Mouse (Mus musculus): ENCODE measurements around the gene Ddx49. TPM values are rescaled to one million over a fixed set of nuclear protein-coding genes. Genes with fewer than 3 reads are reported as not detected.

The Ddx49 gene
- polyA plus RNA-seq, 1 experiment from 2014 or later = 52.7 TPM

DNA sequence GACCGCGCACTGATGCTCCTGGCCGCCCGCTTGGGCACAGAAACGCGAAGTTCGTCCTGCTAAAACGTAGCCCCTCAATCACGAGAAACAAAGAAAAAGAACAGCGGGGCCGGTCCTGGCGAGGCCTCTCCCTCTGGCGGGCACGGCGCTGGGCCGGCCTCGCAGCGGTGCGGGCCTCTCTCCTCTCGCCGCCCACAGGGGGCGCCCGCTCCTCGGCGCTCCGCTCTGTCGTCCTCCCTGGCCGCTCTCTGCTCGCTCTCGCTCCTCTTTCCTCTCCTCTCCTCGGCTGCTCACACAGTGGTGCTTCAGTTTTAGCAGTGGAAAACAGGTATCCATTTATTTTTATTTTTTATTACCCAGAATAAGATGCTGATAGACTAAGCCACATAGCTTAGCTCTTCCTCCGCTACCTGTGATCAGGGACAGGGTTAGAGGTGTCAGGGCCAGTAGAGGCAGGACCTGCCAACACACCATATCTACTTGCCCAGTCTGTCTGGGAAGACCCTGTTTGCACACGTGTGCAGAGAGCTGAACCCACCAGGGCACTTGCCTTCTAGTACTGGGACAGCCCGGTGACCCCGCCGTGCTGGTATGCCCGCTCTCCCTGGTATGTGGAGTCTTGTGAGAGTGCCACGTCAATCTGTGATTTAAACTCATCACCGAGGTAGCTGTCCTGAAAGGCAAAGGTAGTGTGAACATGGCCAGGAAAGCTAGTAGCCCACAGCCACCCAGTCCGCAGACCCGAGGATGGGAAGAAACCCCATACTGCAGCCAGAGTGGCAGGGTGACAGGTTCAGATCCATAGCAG lies 30.0 kb upstream of the Ddx49 start:
- H3K36me3 ChIP-seq = peaks cover 65% of the 10 kb centered on the region
- H3K27ac ChIP-seq = 0 out of 2 replicates have a peak overlapping the region, but pooled peaks have one; percentile 50
- peaks cover 33% of the 10 kb centered on the region for H3K4me1 ChIP-seq
- no peak overlapping the region for H3K9ac ChIP-seq
- ATAC-seq (ENCODE audit: insufficient number of reproducible peaks, low FRiP score, low TSS enrichment, low read depth) = peak; percentile 60; the same call in 1 of the 2 replicates
- no peak overlapping the region for H3K4me3 ChIP-seq
- H3K9me3 ChIP-seq = no peaks in the 10 kb centered on the region
- WGBS = 30% methylated on average over 38 of the region's 41 CpGs
- H3K4me2 ChIP-seq = 0 out of 2 replicates have a peak overlapping the region, but pooled peaks have one; percentile 0
- 0 out of 2 replicates have a peak, but pooled peaks cover 10% of the 10 kb centered on the region for H3K27me3 ChIP-seq

DNA sequence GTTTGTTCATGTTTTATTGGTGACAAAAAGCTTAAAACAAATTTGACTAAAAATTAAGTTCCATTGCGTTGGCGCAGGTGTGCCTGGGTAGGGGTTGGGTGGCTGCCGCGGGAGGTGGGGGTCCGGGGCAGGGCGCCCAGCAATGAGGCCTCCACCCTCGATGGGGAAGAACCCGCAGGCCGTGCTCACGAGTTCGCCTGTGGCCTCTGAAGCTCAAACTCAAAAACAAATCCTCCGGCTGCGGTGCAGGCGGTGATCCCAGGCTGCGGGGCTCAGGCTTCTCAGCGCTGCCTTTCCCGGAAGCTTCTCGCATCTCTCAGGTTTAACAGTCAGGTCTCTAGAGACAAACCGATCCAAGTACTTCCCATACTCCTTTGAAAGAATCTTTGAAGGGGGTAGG lies 29.2 kb upstream of the Ddx49 start:
- Histone ChIP-seq H3K27me3 (0 out of 2 replicates have a peak, but pooled peaks cover 10% of the 10 kb centered on the region), H3K9me3 (no peaks in the 10 kb centered on the region), H3K36me3 (peaks cover 60% of the 10 kb centered on the region), H3K27ac (no peak overlapping the region), H3K4me1 (peaks cover 33% of the 10 kb centered on the region), H3K4me3 (no peak overlapping the region), H3K9ac (no peak overlapping the region), H3K4me2 (no peak overlapping the region)
- 76% methylated on average over 19 of the region's 19 CpGs for WGBS
- ATAC-seq (ENCODE audit: insufficient number of reproducible peaks, low FRiP score, low TSS enrichment, low read depth) = no peak

GRCm38 (mm10) chr8:70330741-70331364 lies 28.6 kb upstream of the Ddx49 start:
- 38% methylated on average over 53 of the region's 53 CpGs for WGBS
- Histone ChIP-seq H3K9me3 (no peaks in the 10 kb centered on the region), H3K36me3 (peaks cover 56% of the 10 kb centered on the region), H3K4me3 (peak overlapping the region; percentile 11), H3K27ac (no peak overlapping the region), H3K9ac (no peak overlapping the region), H3K4me2 (peak overlapping the region; percentile 36), H3K4me1 (peaks cover 33% of the 10 kb centered on the region), H3K27me3 (0 out of 2 replicates have a peak, but pooled peaks cover 10% of the 10 kb centered on the region)
- peak; percentile 73 for ATAC-seq (ENCODE audit: insufficient number of reproducible peaks, low FRiP score, low TSS enrichment, low read depth)

- Histone ChIP-seq H3K9me3 (no peaks in the 10 kb centered on the region), H3K4me2 (peak overlapping the region; percentile 36), H3K36me3 (peaks cover 52% of the 10 kb centered on the region), H3K4me1 (peaks cover 33% of the 10 kb centered on the region), H3K4me3 (peak overlapping the region; percentile 11), H3K27me3 (0 out of 2 replicates have a peak, but pooled peaks cover 10% of the 10 kb centered on the region), H3K27ac (no peak overlapping the region), H3K9ac (no peak overlapping the region)
- WGBS = 13% methylated on average over 45 of the region's 45 CpGs
- ATAC-seq (ENCODE audit: insufficient number of reproducible peaks, low FRiP score, low TSS enrichment, low read depth) = 0 out of 2 replicates have a peak, but pooled peaks have one; percentile 2
Observed at GRCm38 (mm10) chr8:70329835-70330740, 27.8 kb upstream of the Ddx49 start.

- H3K9ac ChIP-seq = no peak within 1 kb of the TSS
- H3K36me3 ChIP-seq = peaks cover 51% of the 10 kb centered on the region
- H3K27ac ChIP-seq = no peak within 1 kb of the TSS
Observed at GRCm38 (mm10) chr8:70329124-70329834, 27.0 kb upstream of the Ddx49 start, which contains the start of gene Gdf1. Gene Gdf1 (plus strand): TSS chr8:70329817.

DNA sequence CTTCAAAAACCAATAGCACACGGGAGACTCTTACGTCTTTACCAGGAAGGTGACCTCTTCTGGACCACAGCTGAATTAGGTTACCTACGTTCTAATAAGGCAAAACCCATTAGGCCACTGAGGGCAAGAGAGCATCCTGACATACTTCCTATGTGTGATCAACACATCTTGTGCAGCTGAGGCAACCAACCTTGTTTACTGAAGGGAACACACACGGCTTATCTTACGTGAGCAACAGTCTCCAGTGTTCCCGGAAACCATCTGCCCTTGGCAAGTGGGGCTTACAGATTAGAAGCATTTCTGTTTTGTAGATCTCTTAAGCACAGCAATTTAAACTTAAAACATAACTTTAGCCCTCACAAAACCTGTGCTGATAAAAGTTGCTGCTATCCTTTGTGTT lies 25.2 kb upstream of the Ddx49 start:
- Histone ChIP-seq H3K4me1 (peaks cover 34% of the 10 kb centered on the region), H3K4me3 (no peak overlapping the region), H3K4me2 (no peak overlapping the region), H3K27ac (no peak overlapping the region), H3K9me3 (no peaks in the 10 kb centered on the region), H3K9ac (no peak overlapping the region), H3K36me3 (peaks cover 49% of the 10 kb centered on the region), H3K27me3 (0 out of 2 replicates have a peak, but pooled peaks cover 10% of the 10 kb centered on the region)
- ATAC-seq (ENCODE audit: insufficient number of reproducible peaks, low FRiP score, low TSS enrichment, low read depth) = no peak
- 89% methylated on average over 6 of the region's 6 CpGs for WGBS

More at GRCm38 (mm10) chr8:70329124-70329834, 27.0 kb upstream of the Ddx49 start, which contains the start of gene Gdf1:
- 30% methylated on average over 14 of the region's 14 CpGs for WGBS
- no peak for ATAC-seq (ENCODE audit: insufficient number of reproducible peaks, low FRiP score, low TSS enrichment, low read depth)
- Histone ChIP-seq H3K4me3 (peak within 1 kb of the TSS; percentile 11), H3K27me3 (0 out of 2 replicates have a peak, but pooled peaks cover 10% of the 10 kb centered on the region), H3K4me1 (peaks cover 33% of the 10 kb centered on the region), H3K4me2 (peak within 1 kb of the TSS; percentile 36), H3K9me3 (no peaks in the 10 kb centered on the region)

GRCm38 (mm10) chr8:70323716-70324115 lies 21.4 kb upstream of the Ddx49 start:
- Histone ChIP-seq H3K36me3 (peaks cover 54% of the 10 kb centered on the region), H3K27me3 (no peaks in the 10 kb centered on the region), H3K4me1 (0 out of 2 replicates have a peak, but pooled peaks cover 2% of the 10 kb centered on the region), H3K4me3 (no peak overlapping the region), H3K4me2 (no peak overlapping the region), H3K9ac (no peak overlapping the region), H3K27ac (no peak overlapping the region), H3K9me3 (no peaks in the 10 kb centered on the region)
- ATAC-seq (ENCODE audit: insufficient number of reproducible peaks, low FRiP score, low TSS enrichment, low read depth) = no peak
- 87% methylated on average over 3 of the region's 3 CpGs for WGBS

GRCm38 (mm10) chr8:70317872-70318271 lies 15.6 kb upstream of the Ddx49 start:
- Histone ChIP-seq H3K9me3 (no peaks in the 10 kb centered on the region), H3K4me2 (no peak overlapping the region), H3K4me1 (peaks cover 35% of the 10 kb centered on the region), H3K27me3 (no peaks in the 10 kb centered on the region), H3K27ac (0 out of 2 replicates have a peak overlapping the region, but pooled peaks have one; percentile 84), H3K9ac (no peak overlapping the region), H3K36me3 (peaks cover 34% of the 10 kb centered on the region), H3K4me3 (no peak overlapping the region)
- 76% methylated on average over 5 of the region's 5 CpGs for WGBS
- ATAC-seq (ENCODE audit: insufficient number of reproducible peaks, low FRiP score, low TSS enrichment, low read depth) = no peak

- Histone ChIP-seq H3K4me1 (peaks cover 35% of the 10 kb centered on the region), H3K4me2 (peak overlapping the region; percentile 85), H3K9ac (peak overlapping the region; percentile 64), H3K36me3 (peaks cover 37% of the 10 kb centered on the region), H3K27me3 (no peaks in the 10 kb centered on the region), H3K4me3 (peak overlapping the region; percentile 69), H3K9me3 (no peaks in the 10 kb centered on the region), H3K27ac (peak overlapping the region; percentile 84)
- peak; percentile 48 for ATAC-seq (ENCODE audit: insufficient number of reproducible peaks, low FRiP score, low TSS enrichment, low read depth)
- WGBS = 17% methylated on average over 15 of the region's 15 CpGs
Observed at GRCm38 (mm10) chr8:70316511-70317504, 14.5 kb upstream of the Ddx49 start.
